Mouse (Mus musculus) stomach, postnatal 0 days (tissue): Measurements from ENCODE around the gene Egln3.

Experiments
- CTCF ChIP-seq: IDR thresholded peaks from 2 replicates; pipeline ENCODE4 v1.5.1; 2016; ENCODE audit warnings: antibody characterized with exemption, low read depth, mild to moderate bottlenecking, moderate library complexity
- EP300 ChIP-seq: optimal IDR thresholded peaks from 2 replicates; pipeline ENCODE3; 2016; ENCODE audit warnings: antibody characterized with exemption

DNA sequence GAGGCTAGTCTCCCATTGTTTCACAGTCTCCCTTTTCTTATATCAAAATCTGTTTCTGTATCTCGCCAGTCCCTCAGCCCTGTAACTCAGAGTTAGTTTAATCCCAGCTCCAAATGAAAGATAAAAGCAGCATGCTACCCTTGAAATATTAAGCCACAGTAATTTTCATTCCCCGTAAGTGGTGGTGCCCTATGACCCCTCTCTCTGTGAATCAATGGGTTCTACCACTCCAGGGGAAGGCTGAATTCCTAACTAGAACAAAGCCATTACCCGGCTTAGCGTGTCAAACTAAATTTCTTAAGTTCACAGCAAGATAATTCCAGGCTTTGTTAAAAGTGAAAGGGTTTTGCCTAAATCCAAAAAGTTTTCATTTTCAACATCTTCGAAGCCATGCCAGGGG lies 28.8 kb upstream of the Egln3 start:
- no peak for TF ChIP-seq CTCF
- no peak for TF ChIP-seq EP300
